Mouse (Mus musculus) ES-E14 (cell line): ENCODE data around the gene Sprr2a2.
"Not testable (repeated sequence)": the region's sequence is repeated elsewhere in the genome, so short reads cannot be mapped to it uniquely, and the experiment has no call there.

Experiments used
- CHD2 ChIP-seq: IDR thresholded peaks from 2 replicates; pipeline ENCODE4 v1.6.1; 2014; ENCODE audit warnings: mild to moderate bottlenecking, low read depth, low read length, inconsistent platforms
- MAFK ChIP-seq: IDR thresholded peaks from 2 replicates; pipeline ENCODE4 v1.6.1; 2014; ENCODE audit warnings: mild to moderate bottlenecking, low read depth, low read length, inconsistent platforms; ENCODE audit not compliant: insufficient read depth
- ZC3H11A ChIP-seq: IDR thresholded peaks from 2 replicates; pipeline ENCODE4 v1.6.1; 2012; ENCODE audit warnings: low read depth, mild to moderate bottlenecking, inconsistent platforms, low read length, borderline replicate concordance
- ZNF384 ChIP-seq: IDR thresholded peaks from 2 replicates; pipeline ENCODE4 v1.6.1; 2012; ENCODE audit warnings: low read depth, low read length, inconsistent platforms

GRCm38 (mm10) chr3:92253860-92254259, 38.1 kb downstream of the Sprr2a2 start:
- not testable (repeated sequence) for TF ChIP-seq ZNF384, CHD2, ZC3H11A, MAFK
